Mouse (Mus musculus): ENCODE measurements around the gene Trip10. TPM values are rescaled to one million over a fixed set of nuclear protein-coding genes. Genes with fewer than 3 reads are reported as not detected.

The Trip10 gene
- total and polyA plus RNA-seq, 2 experiments: 5.1 to 7.2 TPM

GRCm38 (mm10) chr17:57256921-57257485 lies 7.7 kb downstream of the Trip10 start:
- Histone ChIP-seq H3K27ac (replicated peaks; ENCODE audit: insufficient read depth, low read depth, low read length) (no peak overlapping the region), H3K4me3 (ENCODE audit: insufficient read depth, low read depth, low read length) (no peak overlapping the region), H3K27me3 (ENCODE audit: control insufficient read depth, insufficient read depth, low read length) (no peaks in the 10 kb centered on the region), H3K36me3 (ENCODE audit: control insufficient read depth, insufficient read depth, low read length) (peaks cover 16% of the 10 kb centered on the region; the same call in 1 of the 2 replicates), H3K4me1 (ENCODE audit: control insufficient read depth, insufficient read depth, low read length) (no peaks in the 10 kb centered on the region), H3K79me2 (ENCODE audit: control insufficient read depth, insufficient read depth, low read length) (no peaks in the 10 kb centered on the region), H3K9ac (ENCODE audit: low read depth, low read length) (no peak overlapping the region)
- DNase-seq (ENCODE audit: extremely low read depth, low read depth, low spot score): no peak
- no peak for TF ChIP-seq POLR2A (IDR thresholded peaks at IDR 0.05; ENCODE audit: extremely low read depth, insufficient read depth, low read length)
- TF ChIP-seq CTCF (IDR thresholded peaks at IDR 0.05; ENCODE audit: low read depth, low read length): no peak
- 96% methylated on average over 22 of the region's 22 CpGs for WGBS

- H3K27ac ChIP-seq (replicated peaks; ENCODE audit: insufficient read depth, low read depth, low read length): no peak overlapping the region
- H3K9ac ChIP-seq (ENCODE audit: low read depth, low read length): no peak overlapping the region
- no peaks in the 10 kb centered on the region for H3K4me1 ChIP-seq (ENCODE audit: control insufficient read depth, insufficient read depth, low read length)
- H3K36me3 ChIP-seq (ENCODE audit: control insufficient read depth, insufficient read depth, low read length): peaks cover 20% of the 10 kb centered on the region; the same call in 1 of the 2 replicates
- no peak overlapping the region for H3K4me3 ChIP-seq (ENCODE audit: insufficient read depth, low read depth, low read length)
- no peaks in the 10 kb centered on the region for H3K27me3 ChIP-seq (ENCODE audit: control insufficient read depth, insufficient read depth, low read length)
- no peak for TF ChIP-seq POLR2A (IDR thresholded peaks at IDR 0.05; ENCODE audit: extremely low read depth, insufficient read depth, low read length)
- TF ChIP-seq CTCF (IDR thresholded peaks at IDR 0.05; ENCODE audit: low read depth, low read length): no peak
- H3K79me2 ChIP-seq (ENCODE audit: control insufficient read depth, insufficient read depth, low read length): no peaks in the 10 kb centered on the region
- DNase-seq (ENCODE audit: extremely low read depth, low read depth, low spot score): no peak
- WGBS: 97% methylated on average over 3 of the region's 3 CpGs
Observed at GRCm38 (mm10) chr17:57258191-57258590, 8.9 kb downstream of the Trip10 start.

GRCm38 (mm10) chr17:57259742-57260141 lies 10.5 kb downstream of the Trip10 start:
- TF ChIP-seq POLR2A (IDR thresholded peaks at IDR 0.05; ENCODE audit: extremely low read depth, insufficient read depth, low read length) (no peak), CTCF (IDR thresholded peaks at IDR 0.05; ENCODE audit: low read depth, low read length) (no peak)
- H3K79me2 ChIP-seq (ENCODE audit: control insufficient read depth, insufficient read depth, low read length): no peaks in the 10 kb centered on the region
- H3K4me3 ChIP-seq (ENCODE audit: insufficient read depth, low read depth, low read length): no peak overlapping the region
- H3K27ac ChIP-seq (replicated peaks; ENCODE audit: insufficient read depth, low read depth, low read length): no peak overlapping the region
- peaks cover 16% of the 10 kb centered on the region; the same call in 1 of the 2 replicates for H3K36me3 ChIP-seq (ENCODE audit: control insufficient read depth, insufficient read depth, low read length)
- no peak overlapping the region for H3K9ac ChIP-seq (ENCODE audit: low read depth, low read length)
- no peaks in the 10 kb centered on the region for H3K27me3 ChIP-seq (ENCODE audit: control insufficient read depth, insufficient read depth, low read length)
- H3K4me1 ChIP-seq (ENCODE audit: control insufficient read depth, insufficient read depth, low read length): no peaks in the 10 kb centered on the region
- no peak for DNase-seq (ENCODE audit: extremely low read depth, low read depth, low spot score)
- WGBS: 85% methylated on average over 8 of the region's 8 CpGs

DNA sequence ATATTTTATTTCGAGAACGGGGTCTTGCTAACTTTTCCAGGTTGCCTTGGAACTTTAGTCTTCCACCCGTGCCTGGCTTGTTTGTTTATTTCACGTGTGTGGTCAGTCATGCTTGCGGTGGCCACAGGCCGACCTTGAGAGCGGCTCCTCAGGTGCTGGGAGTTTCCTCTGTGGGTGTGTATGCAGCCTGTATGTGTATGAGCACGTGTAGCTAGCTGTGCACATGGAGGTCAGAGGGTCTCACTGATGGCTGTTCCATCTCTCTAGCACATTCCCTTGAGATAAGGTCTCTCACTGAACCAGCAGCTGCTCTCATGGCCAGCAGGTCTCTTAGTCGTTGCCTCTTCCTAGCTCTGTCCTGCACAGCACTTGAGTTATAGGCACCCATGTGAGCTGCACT lies 11.1 kb downstream of the Trip10 start:
- DNase-seq (ENCODE audit: extremely low read depth, low read depth, low spot score): no peak
- H3K27ac ChIP-seq (replicated peaks; ENCODE audit: insufficient read depth, low read depth, low read length): no peak overlapping the region

GRCm38 (mm10) chr17:57261286-57261685 lies 12.0 kb downstream of the Trip10 start:
- no peaks in the 10 kb centered on the region for H3K79me2 ChIP-seq (ENCODE audit: control insufficient read depth, insufficient read depth, low read length)
- H3K27me3 ChIP-seq (ENCODE audit: control insufficient read depth, insufficient read depth, low read length): no peaks in the 10 kb centered on the region
- no peaks in the 10 kb centered on the region for H3K4me1 ChIP-seq (ENCODE audit: control insufficient read depth, insufficient read depth, low read length)
- 95% methylated on average over 4 of the region's 4 CpGs for WGBS
- TF ChIP-seq CTCF (IDR thresholded peaks at IDR 0.05; ENCODE audit: low read depth, low read length): no peak
- no peak for TF ChIP-seq POLR2A (IDR thresholded peaks at IDR 0.05; ENCODE audit: extremely low read depth, insufficient read depth, low read length)
- no peak overlapping the region for H3K27ac ChIP-seq (replicated peaks; ENCODE audit: insufficient read depth, low read depth, low read length)
- H3K9ac ChIP-seq (ENCODE audit: low read depth, low read length): no peak overlapping the region
- no peak overlapping the region for H3K4me3 ChIP-seq (ENCODE audit: insufficient read depth, low read depth, low read length)
- H3K36me3 ChIP-seq (ENCODE audit: control insufficient read depth, insufficient read depth, low read length): peaks cover 16% of the 10 kb centered on the region; the same call in 1 of the 2 replicates
- no peak for DNase-seq (ENCODE audit: extremely low read depth, low read depth, low spot score)

More for the DNA sequence above, 11.1 kb downstream of the Trip10 start:
- WGBS: 83% methylated on average over 9 of the region's 9 CpGs
- Histone ChIP-seq H3K36me3 (ENCODE audit: control insufficient read depth, insufficient read depth, low read length) (peaks cover 16% of the 10 kb centered on the region; the same call in 1 of the 2 replicates), H3K4me3 (ENCODE audit: insufficient read depth, low read depth, low read length) (no peak overlapping the region), H3K9ac (ENCODE audit: low read depth, low read length) (no peak overlapping the region), H3K79me2 (ENCODE audit: control insufficient read depth, insufficient read depth, low read length) (no peaks in the 10 kb centered on the region), H3K4me1 (ENCODE audit: control insufficient read depth, insufficient read depth, low read length) (no peaks in the 10 kb centered on the region), H3K27me3 (ENCODE audit: control insufficient read depth, insufficient read depth, low read length) (no peaks in the 10 kb centered on the region)
- TF ChIP-seq POLR2A (IDR thresholded peaks at IDR 0.05; ENCODE audit: extremely low read depth, insufficient read depth, low read length) (no peak), CTCF (IDR thresholded peaks at IDR 0.05; ENCODE audit: low read depth, low read length) (no peak)

DNA sequence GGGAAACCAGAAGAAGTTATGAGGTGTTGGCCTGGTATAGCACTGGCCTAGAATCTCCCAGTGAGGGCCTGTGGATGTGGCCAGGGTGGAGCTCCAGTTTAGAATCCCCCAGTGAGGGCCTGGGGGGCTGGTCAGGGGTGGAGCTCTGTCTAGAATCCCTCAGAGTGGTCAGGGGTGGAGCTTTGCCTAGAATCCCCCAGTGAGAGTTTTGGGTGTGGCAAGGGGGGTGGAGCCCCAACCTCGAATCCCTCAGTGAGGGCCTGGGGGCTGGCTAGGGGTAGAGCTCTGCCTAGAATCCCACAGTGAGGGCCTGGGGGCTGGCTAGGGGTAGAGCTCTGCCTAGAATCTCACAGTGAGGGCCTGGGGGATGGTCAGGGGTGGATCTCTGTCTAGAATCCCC lies 12.5 kb downstream of the Trip10 start:
- H3K27me3 ChIP-seq (ENCODE audit: control insufficient read depth, insufficient read depth, low read length): no peaks in the 10 kb centered on the region
- H3K79me2 ChIP-seq (ENCODE audit: control insufficient read depth, insufficient read depth, low read length): no peaks in the 10 kb centered on the region
- no peak overlapping the region for H3K9ac ChIP-seq (ENCODE audit: low read depth, low read length)
- peaks cover 16% of the 10 kb centered on the region; the same call in 1 of the 2 replicates for H3K36me3 ChIP-seq (ENCODE audit: control insufficient read depth, insufficient read depth, low read length)
- no peaks in the 10 kb centered on the region for H3K4me1 ChIP-seq (ENCODE audit: control insufficient read depth, insufficient read depth, low read length)
- no peak overlapping the region for H3K27ac ChIP-seq (replicated peaks; ENCODE audit: insufficient read depth, low read depth, low read length)
- 80% methylated on average over 1 of the region's 1 CpGs for WGBS
- DNase-seq (ENCODE audit: extremely low read depth, low read depth, low spot score): no peak
- H3K4me3 ChIP-seq (ENCODE audit: insufficient read depth, low read depth, low read length): no peak overlapping the region
- TF ChIP-seq POLR2A (IDR thresholded peaks at IDR 0.05; ENCODE audit: extremely low read depth, insufficient read depth, low read length) (no peak), CTCF (IDR thresholded peaks at IDR 0.05; ENCODE audit: low read depth, low read length) (no peak)

Data from liver, adult 2 months (tissue).